Mouse (Mus musculus): ENCODE data around the gene Atp8b5. TPM values are rescaled to one million over a fixed set of nuclear protein-coding genes. Genes with fewer than 3 reads are reported as not detected.

Atp8b5 gene
- total RNA-seq, 1 experiment, result 0.89 TPM

GRCm38 (mm10) chr4:43418973-43419656, 152.2 kb downstream of the Atp8b5 start:
- Histone ChIP-seq H3K4me3 (ENCODE audit: insufficient read depth in 1 of 2, low read depth in 1 of 2, low read length in 2 of 2, poor library complexity in 1 of 2, severe bottlenecking in 1 of 2) (no peak overlapping the region), H3K4me1 (ENCODE audit: control insufficient read depth in 2 of 2, insufficient read depth in 2 of 2, low read length in 2 of 2, poor library complexity in 1 of 2) (peaks cover 0 to 13% of the 10 kb centered on the region in 2 experiments; a peak in 1 of 4 replicates), H3K9ac (ENCODE audit: insufficient read depth, low read depth, low read length, poor library complexity, severe bottlenecking) (no peak overlapping the region), H3K9me3 (ENCODE audit: control insufficient read depth, insufficient read depth, low read depth, low read length) (no peaks in the 10 kb centered on the region), H3K36me3 (ENCODE audit: control insufficient read depth, insufficient read depth, low read length, poor library complexity, severe bottlenecking) (peaks cover 14% of the 10 kb centered on the region; the same call in 1 of the 2 replicates), H3K27ac (ENCODE audit: insufficient read depth, low read depth, low read length, poor library complexity, severe bottlenecking) (no peak overlapping the region)
- in situ Hi-C loops (cut with MboI; ENCODE audit: low sequenced_read_pairs in 2 of 2, unreplicated experiment in 2 of 2), result no loop called here
- no peak for TF ChIP-seq ZNF384 (IDR thresholded peaks at IDR 0.05; ENCODE audit: low read depth, low read length)
- no peak for TF ChIP-seq HCFC1 (IDR thresholded peaks at IDR 0.05; ENCODE audit: borderline replicate concordance, insufficient read depth, low read length)
- no peak for DNase-seq (ENCODE audit: low read depth, low spot score)

GRCm38 (mm10) chr4:43419801-43420281, 152.9 kb downstream of the Atp8b5 start:
- peaks cover 17% of the 10 kb centered on the region; the same call in 1 of the 2 replicates for H3K36me3 ChIP-seq (ENCODE audit: control insufficient read depth, insufficient read depth, low read length, poor library complexity, severe bottlenecking)
- H3K9ac ChIP-seq (ENCODE audit: insufficient read depth, low read depth, low read length, poor library complexity, severe bottlenecking), result no peak overlapping the region
- no peak for DNase-seq (ENCODE audit: low read depth, low spot score)
- H3K9me3 ChIP-seq (ENCODE audit: control insufficient read depth, insufficient read depth, low read depth, low read length), result no peaks in the 10 kb centered on the region
- TF ChIP-seq MAFK (IDR thresholded peaks at IDR 0.05; ENCODE audit: insufficient read depth, low read depth, low read length) (no peak), ZC3H11A (IDR thresholded peaks at IDR 0.05; ENCODE audit: borderline replicate concordance, low read depth, low read length) (no peak), CHD2 (IDR thresholded peaks at IDR 0.05; ENCODE audit: low read depth, low read length) (no peak), HCFC1 (IDR thresholded peaks at IDR 0.05; ENCODE audit: borderline replicate concordance, insufficient read depth, low read length) (no peak), ZNF384 (IDR thresholded peaks at IDR 0.05; ENCODE audit: low read depth, low read length) (no peak)
- peaks cover 0 to 13% of the 10 kb centered on the region in 2 experiments; a peak in 1 of 4 replicates for H3K4me1 ChIP-seq (ENCODE audit: control insufficient read depth in 2 of 2, insufficient read depth in 2 of 2, low read length in 2 of 2, poor library complexity in 1 of 2)
- in situ Hi-C loops (cut with MboI; ENCODE audit: low sequenced_read_pairs in 2 of 2, unreplicated experiment in 2 of 2), result no loop called here
- H3K27ac ChIP-seq (ENCODE audit: insufficient read depth, low read depth, low read length, poor library complexity, severe bottlenecking), result no peak overlapping the region
- no peak overlapping the region for H3K4me3 ChIP-seq (ENCODE audit: insufficient read depth in 1 of 2, low read depth in 1 of 2, low read length in 2 of 2, poor library complexity in 1 of 2, severe bottlenecking in 1 of 2)

GRCm38 (mm10) chr4:43420305-43420704, 153.3 kb downstream of the Atp8b5 start:
- Histone ChIP-seq H3K4me1 (ENCODE audit: control insufficient read depth in 2 of 2, insufficient read depth in 2 of 2, low read length in 2 of 2, poor library complexity in 1 of 2) (peaks cover 0 to 15% of the 10 kb centered on the region in 2 experiments; a peak in 1 of 4 replicates), H3K4me3 (ENCODE audit: insufficient read depth in 1 of 2, low read depth in 1 of 2, low read length in 2 of 2, poor library complexity in 1 of 2, severe bottlenecking in 1 of 2) (no peak overlapping the region), H3K36me3 (ENCODE audit: control insufficient read depth, insufficient read depth, low read length, poor library complexity, severe bottlenecking) (peaks cover 17% of the 10 kb centered on the region; the same call in 1 of the 2 replicates), H3K9me3 (ENCODE audit: control insufficient read depth, insufficient read depth, low read depth, low read length) (no peaks in the 10 kb centered on the region), H3K9ac (ENCODE audit: insufficient read depth, low read depth, low read length, poor library complexity, severe bottlenecking) (no peak overlapping the region), H3K27ac (ENCODE audit: insufficient read depth, low read depth, low read length, poor library complexity, severe bottlenecking) (no peak overlapping the region)
- no peak for TF ChIP-seq CHD2 (IDR thresholded peaks at IDR 0.05; ENCODE audit: low read depth, low read length)
- peak; percentile 85 for TF ChIP-seq ZC3H11A (IDR thresholded peaks at IDR 0.05; ENCODE audit: borderline replicate concordance, low read depth, low read length)
- TF ChIP-seq ZNF384 (IDR thresholded peaks at IDR 0.05; ENCODE audit: low read depth, low read length), result no peak
- no peak for TF ChIP-seq HCFC1 (IDR thresholded peaks at IDR 0.05; ENCODE audit: borderline replicate concordance, insufficient read depth, low read length)
- in situ Hi-C loops (cut with MboI; ENCODE audit: low sequenced_read_pairs in 2 of 2, unreplicated experiment in 2 of 2), result no loop called here
- DNase-seq (ENCODE audit: low read depth, low spot score), result no peak

- H3K4me3 ChIP-seq (ENCODE audit: insufficient read depth in 1 of 2, low read depth in 1 of 2, low read length in 2 of 2, poor library complexity in 1 of 2, severe bottlenecking in 1 of 2), result peak overlapping the region; percentile 22 to 37; a peak in 3 of 4 replicates
- no peak for DNase-seq (ENCODE audit: low read depth, low spot score)
- in situ Hi-C loops (cut with MboI; ENCODE audit: low sequenced_read_pairs in 2 of 2, unreplicated experiment in 2 of 2), result no loop called here
- peaks cover 12% of the 10 kb centered on the region; the same call in 1 of the 2 replicates for H3K36me3 ChIP-seq (ENCODE audit: control insufficient read depth, insufficient read depth, low read length, poor library complexity, severe bottlenecking)
- no peak for TF ChIP-seq HCFC1 (IDR thresholded peaks at IDR 0.05; ENCODE audit: borderline replicate concordance, insufficient read depth, low read length)
- no peak for TF ChIP-seq CHD2 (IDR thresholded peaks at IDR 0.05; ENCODE audit: low read depth, low read length)
- TF ChIP-seq ZNF384 (IDR thresholded peaks at IDR 0.05; ENCODE audit: low read depth, low read length), result no peak
- H3K9me3 ChIP-seq (ENCODE audit: control insufficient read depth, insufficient read depth, low read depth, low read length), result no peaks in the 10 kb centered on the region
- H3K27ac ChIP-seq (ENCODE audit: insufficient read depth, low read depth, low read length, poor library complexity, severe bottlenecking), result no peak overlapping the region
- H3K9ac ChIP-seq (ENCODE audit: insufficient read depth, low read depth, low read length, poor library complexity, severe bottlenecking), result no peak overlapping the region; the same call in 1 of the 2 replicates
- peaks cover 0 to 16% of the 10 kb centered on the region in 2 experiments; a peak in 1 of 4 replicates for H3K4me1 ChIP-seq (ENCODE audit: control insufficient read depth in 2 of 2, insufficient read depth in 2 of 2, low read length in 2 of 2, poor library complexity in 1 of 2)
Observed at GRCm38 (mm10) chr4:43421632-43422240, 154.8 kb downstream of the Atp8b5 start.

Other genes starting within 250 kb of the Atp8b5 start
- gene Pigo, start 241.3 kb upstream of the Atp8b5 start, total RNA-seq (2012; rRNA removed), result 40.9 and 59.1 TPM in 2 replicates
- 245 and 279 TPM in 2 replicates for gene Stoml2, start 235.4 kb upstream of the Atp8b5 start, total RNA-seq (2012; rRNA removed)
- gene Fam214b, start 220.9 kb upstream of the Atp8b5 start, total RNA-seq (2012; rRNA removed), result 8.2 and 11.9 TPM in 2 replicates
- gene Unc13b, start 208.2 kb upstream of the Atp8b5 start, total RNA-seq (2012; rRNA removed), result 13.3 and 19.6 TPM in 2 replicates
- 12.1 and 19.0 TPM in 2 replicates for gene Rusc2, start 114.8 kb downstream of the Atp8b5 start, total RNA-seq (2012; rRNA removed)
- gene Fam166b, start 162.0 kb downstream of the Atp8b5 start, total RNA-seq (2012; rRNA removed), result 0.27 and 0.37 TPM in 2 replicates
- 11.0 and 12.4 TPM in 2 replicates for gene Tesk1, start 174.8 kb downstream of the Atp8b5 start, total RNA-seq (2012; rRNA removed)
- 0.40 and 0.58 TPM in 2 replicates for gene Cd72, start 187.5 kb downstream of the Atp8b5 start, total RNA-seq (2012; rRNA removed)
- gene Sit1, start 216.6 kb downstream of the Atp8b5 start, total RNA-seq (2012; rRNA removed), result 0.31 TPM in 1 of 2 replicates, not detected in the other
- gene Ccdc107, start 225.7 kb downstream of the Atp8b5 start, total RNA-seq (2012; rRNA removed), result 59.1 and 84.9 TPM in 2 replicates
- gene Arhgef39, start 232.5 kb downstream of the Atp8b5 start, total RNA-seq (2012; rRNA removed), result 32.1 and 44.0 TPM in 2 replicates
- gene Car9, start 239.8 kb downstream of the Atp8b5 start, total RNA-seq (2012; rRNA removed), result 0.21 and 0.71 TPM in 2 replicates